Mouse (Mus musculus): ENCODE measurements around the gene Rheb.
"Not testable (repeated sequence)": the region's sequence is repeated elsewhere in the genome, so short reads cannot be mapped to it uniquely, and the experiment has no call there.

The Rheb gene

GRCm38 (mm10) chr5:24778082-24778842, 64.2 kb downstream of the Rheb start:
- CTCF ChIA-PET: interaction anchor here (0.6 to 2.6 kb wide), 12 partner anchors 20 to 884 kb away, joined by 3 to 23 read pairs (median 4); no protein-coding TSS in a partner anchor
- POLR2A ChIA-PET: interaction anchor here (0.7 to 6.3 kb wide), 16 partner anchors 14 to 395 kb away, joined by 3 to 56 read pairs (median 4); partner anchors contain the start of genes Nub1 (in 3 of the 4) and Crygn (in 1 of the 4)

DNA sequence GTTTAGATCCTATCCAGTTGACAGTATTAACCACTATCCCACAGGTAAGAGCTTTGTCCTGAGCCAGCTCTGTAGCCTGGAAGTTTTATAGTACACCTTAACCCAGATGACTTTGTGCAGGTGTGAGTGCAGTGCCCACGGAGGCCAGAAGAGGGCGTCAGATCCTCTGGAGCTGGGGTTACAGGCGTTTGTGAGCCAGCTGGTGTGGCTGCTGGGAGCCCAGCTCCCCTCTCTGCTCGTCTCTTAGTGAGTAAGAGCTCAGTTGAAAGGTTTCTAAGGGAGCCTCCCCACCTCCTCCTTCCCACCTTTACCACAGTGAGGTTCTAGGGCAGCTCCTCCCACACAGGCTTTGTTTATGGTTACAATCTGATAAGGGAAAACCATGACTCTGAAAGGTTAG, 65.7 kb downstream of the Rheb start:
- CTCF ChIA-PET: interaction anchor here in 1 of 4 experiments (1.1 kb wide), 1 partner anchor 25 kb away, joined by 3 read pairs; no protein-coding TSS in a partner anchor
- POLR2A ChIA-PET: interaction anchor here in 2 of 4 experiments (0.7 to 6.3 kb wide), 5 partner anchors 19 to 91 kb away, joined by 3 to 56 read pairs (median 26); partner anchors contain the start of genes Crygn (in 1 of the 2) and Nub1 (in 1 of the 2)

DNA sequence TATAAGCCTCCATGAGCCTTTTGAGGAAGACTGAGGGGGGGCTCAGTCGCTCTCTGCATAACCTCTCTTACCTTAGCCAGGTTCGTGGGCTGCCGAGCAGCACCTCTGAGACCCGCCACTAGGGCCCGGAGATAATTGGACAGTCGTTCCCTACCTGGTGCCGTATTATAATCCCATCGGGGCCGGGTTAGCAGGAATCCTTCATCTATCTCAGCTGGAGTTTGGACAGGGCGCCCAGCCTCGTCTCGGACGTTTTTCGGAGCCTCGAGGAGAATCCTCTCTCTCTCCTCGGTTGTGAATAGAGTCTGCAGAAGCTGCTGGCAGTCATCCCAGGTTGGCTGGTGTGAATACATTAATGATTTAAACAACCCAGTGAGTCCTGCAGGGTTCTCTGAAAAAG, 67.9 kb downstream of the Rheb start:
- CTCF ChIA-PET: interaction anchor here in 1 of 4 experiments (0.7 kb wide), 1 partner anchor 47 kb away, joined by 3 read pairs; no protein-coding TSS in a partner anchor
- POLR2A ChIA-PET: not testable (repeated sequence)

DNA sequence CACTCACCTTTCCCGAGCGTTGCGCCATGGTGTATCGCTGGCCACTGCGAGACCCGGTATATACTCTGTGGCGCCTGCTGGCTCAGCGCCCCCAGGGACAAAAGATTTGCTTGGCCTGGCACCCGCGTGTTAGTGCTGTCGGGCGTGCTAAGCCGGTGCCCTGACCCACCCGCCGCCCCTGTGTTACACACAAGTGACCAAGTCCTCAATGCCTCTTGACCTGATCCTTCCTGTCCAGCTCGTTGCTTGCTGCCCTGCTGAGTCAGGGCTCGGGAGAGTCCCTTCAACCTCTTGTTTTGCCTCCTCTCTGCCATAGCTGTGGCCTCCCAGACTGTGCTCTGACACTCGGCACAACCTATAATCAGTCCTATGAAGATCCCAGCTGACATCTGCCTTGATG, 84.6 kb downstream of the Rheb start, which contains the start of gene Crygn:
TSS of gene Crygn (minus strand) at position 193 of the 400 bp plus-strand sequence.
- ChIA-PET POLR2A (interaction anchor here in 2 of 4 experiments (0.7 to 3.7 kb wide), 9 partner anchors 8 to 74 kb away, joined by 3 to 26 read pairs (median 3); partner anchors contain the start of genes Nub1 (in 1 of the 2) and Wdr86 (in 1 of the 2)), CTCF (interaction anchor here in 2 of 4 experiments (0.6 to 1.4 kb wide), 3 partner anchors 22 to 249 kb away, joined by 3 to 5 read pairs (median 4); no protein-coding TSS in a partner anchor)

- POLR2A ChIA-PET: interaction anchor here (0.6 to 4.5 kb wide), 11 partner anchors 10 to 972 kb away, joined by 3 to 26 read pairs (median 3); partner anchors contain the start of genes Nub1 (in 2 of the 4) and E130116L18Rik (in 1 of the 4)
- CTCF ChIA-PET: interaction anchor here in 2 of 4 experiments (0.6 to 0.7 kb wide), 2 partner anchors 26 to 448 kb away, joined by 3 read pairs; no protein-coding TSS in a partner anchor
Measured at GRCm38 (mm10) chr5:24756931-24757330, 85.5 kb downstream of the Rheb start.

Measured in embryonic stem cell, embryonic (primary cell).